Mouse (Mus musculus) natural killer cell, adult 2 months (primary cell): ENCODE data around the gene Shisal1.

Experiments
- DNase-seq, 2 experiments: peaks; one replicate each; pipeline ENCODE4 v3.0.0; 2022; ENCODE audit warnings: low spot score in 2 of 2

Gene Shisal1

GRCm38 (mm10) chr15:84446997-84447396, at the start of gene Shisal1:
Gene Shisal1, minus strand, starts transcription at chr15:84447097.
- DNase-seq, result no peak

GRCm38 (mm10) chr15:84490486-84490885, 43.6 kb upstream of the Shisal1 start:
- no peak for DNase-seq

- DNase-seq, result no peak
Measured at GRCm38 (mm10) chr15:84484255-84484654, 37.4 kb upstream of the Shisal1 start.

GRCm38 (mm10) chr15:84483622-84484021, 36.7 kb upstream of the Shisal1 start:
- no peak for DNase-seq

GRCm38 (mm10) chr15:84481259-84481877, 34.5 kb upstream of the Shisal1 start:
- no peak for DNase-seq

- DNase-seq, result no peak
Measured at GRCm38 (mm10) chr15:84469391-84469790, 22.5 kb upstream of the Shisal1 start.

GRCm38 (mm10) chr15:84467761-84468160, 20.9 kb upstream of the Shisal1 start:
- no peak for DNase-seq

GRCm38 (mm10) chr15:84466458-84467267, 19.8 kb upstream of the Shisal1 start:
- DNase-seq, result no peak

GRCm38 (mm10) chr15:84461429-84461828, 14.5 kb upstream of the Shisal1 start:
- DNase-seq, result no peak

GRCm38 (mm10) chr15:84458983-84459382, 12.1 kb upstream of the Shisal1 start:
- DNase-seq, result no peak

GRCm38 (mm10) chr15:84455286-84455685, 8.4 kb upstream of the Shisal1 start:
- DNase-seq, result no peak

- DNase-seq, result no peak
Measured at GRCm38 (mm10) chr15:84453091-84453490, 6.2 kb upstream of the Shisal1 start.

GRCm38 (mm10) chr15:84450441-84451183, 3.7 kb upstream of the Shisal1 start:
- peak in 1 of 2 experiments; percentile 11 for DNase-seq

GRCm38 (mm10) chr15:84445812-84446716, 833 bp downstream of the Shisal1 start:
- DNase-seq, result no peak

- DNase-seq, result no peak
Measured at GRCm38 (mm10) chr15:84444181-84444580, 2.7 kb downstream of the Shisal1 start.

GRCm38 (mm10) chr15:84443631-84444030, 3.3 kb downstream of the Shisal1 start:
- no peak for DNase-seq

GRCm38 (mm10) chr15:84441682-84442315, 5.1 kb downstream of the Shisal1 start:
- no peak for DNase-seq

- no peak for DNase-seq
Measured at GRCm38 (mm10) chr15:84440820-84441219, 6.1 kb downstream of the Shisal1 start.

- DNase-seq, result no peak
Measured at GRCm38 (mm10) chr15:84433586-84434185, 13.2 kb downstream of the Shisal1 start.

- DNase-seq, result no peak
Measured at GRCm38 (mm10) chr15:84430482-84430881, 16.4 kb downstream of the Shisal1 start.

GRCm38 (mm10) chr15:84427624-84428023, 19.3 kb downstream of the Shisal1 start:
- no peak for DNase-seq
